Mouse (Mus musculus): ENCODE measurements around the gene Itgad. TPM values are rescaled to one million over a fixed set of nuclear protein-coding genes. Genes with fewer than 3 reads are reported as not detected.
"Not testable (repeated sequence)": the region's sequence is repeated elsewhere in the genome, so short reads cannot be mapped to it uniquely, and the experiment has no call there.

Itgad gene
- total RNA-seq (2021) = not detected

- intact Hi-C loops (cut with DNase I) = no loop called here
- DNase-seq = no peak
Observed at GRCm38 (mm10) chr7:128154076-128154475, at the start of gene Itgad. Itgad (plus strand) TSS chr7:128154376.

GRCm38 (mm10) chr7:128105246-128105645 is 48.9 kb upstream of the Itgad start:
- intact Hi-C loops (cut with DNase I) = loop anchor here (2.0 to 10.0 kb wide), 2 partner anchors 104 to 240 kb away; no protein-coding TSS in a partner anchor
- no peak for DNase-seq

GRCm38 (mm10) chr7:128107462-128107861 is 46.7 kb upstream of the Itgad start:
- no peak for DNase-seq

GRCm38 (mm10) chr7:128110314-128110713 is 43.9 kb upstream of the Itgad start:
- no peak for DNase-seq
- intact Hi-C loops (cut with DNase I) = no loop called here

More at GRCm38 (mm10) chr7:128107462-128107861, 46.7 kb upstream of the Itgad start:
- intact Hi-C loops (cut with DNase I) = loop anchor here (10.0 kb wide), 1 partner anchor 237 kb away; no protein-coding TSS in a partner anchor

- intact Hi-C loops (cut with DNase I) = no loop called here
- no peak for DNase-seq
Observed at GRCm38 (mm10) chr7:128112131-128112530, 42.0 kb upstream of the Itgad start.

- intact Hi-C loops (cut with DNase I) = no loop called here
- no peak for DNase-seq
Observed at GRCm38 (mm10) chr7:128114371-128115105, 39.6 kb upstream of the Itgad start.

- intact Hi-C loops (cut with DNase I) = no loop called here
- no peak for DNase-seq
Observed at GRCm38 (mm10) chr7:128115211-128115958, 38.8 kb upstream of the Itgad start.

GRCm38 (mm10) chr7:128116396-128116795 is 37.8 kb upstream of the Itgad start:
- DNase-seq = no peak
- intact Hi-C loops (cut with DNase I) = no loop called here

- intact Hi-C loops (cut with DNase I) = no loop called here
- DNase-seq = no peak
Observed at GRCm38 (mm10) chr7:128119726-128120490, 34.3 kb upstream of the Itgad start.

GRCm38 (mm10) chr7:128128741-128129720 is 25.1 kb upstream of the Itgad start, which contains the start of gene Itgax:
Itgax (plus strand) TSS chr7:128129547.
- intact Hi-C loops (cut with DNase I) = no loop called here

GRCm38 (mm10) chr7:128132148-128132547 is 22.0 kb upstream of the Itgad start:
- intact Hi-C loops (cut with DNase I) = no loop called here
- DNase-seq = no peak

More at GRCm38 (mm10) chr7:128128741-128129720, 25.1 kb upstream of the Itgad start, which contains the start of gene Itgax:
- no peak for DNase-seq

- DNase-seq = no peak
- intact Hi-C loops (cut with DNase I) = no loop called here
Observed at GRCm38 (mm10) chr7:128133596-128133995, 20.6 kb upstream of the Itgad start.

- no peak for DNase-seq
- intact Hi-C loops (cut with DNase I) = no loop called here
Observed at GRCm38 (mm10) chr7:128136927-128137326, 17.2 kb upstream of the Itgad start.

- no peak for DNase-seq
- intact Hi-C loops (cut with DNase I) = no loop called here
Observed at GRCm38 (mm10) chr7:128139611-128140010, 14.6 kb upstream of the Itgad start.

- intact Hi-C loops (cut with DNase I) = no loop called here
- DNase-seq = no peak
Observed at GRCm38 (mm10) chr7:128150970-128151369, 3.2 kb upstream of the Itgad start.

GRCm38 (mm10) chr7:128154924-128155323 is 748 bp downstream of the Itgad start:
- DNase-seq = peak in 1 of 2 experiments; percentile 13
- intact Hi-C loops (cut with DNase I) = no loop called here

- intact Hi-C loops (cut with DNase I); DNase-seq: not testable (repeated sequence)
Observed at GRCm38 (mm10) chr7:128158688-128159354, 4.6 kb downstream of the Itgad start.

- DNase-seq = no peak
- intact Hi-C loops (cut with DNase I) = no loop called here
Observed at GRCm38 (mm10) chr7:128164001-128164400, 9.8 kb downstream of the Itgad start.

GRCm38 (mm10) chr7:128166391-128166790 is 12.2 kb downstream of the Itgad start:
- intact Hi-C loops (cut with DNase I) = no loop called here
- DNase-seq = no peak
